Mouse (Mus musculus) neural tube, embryonic 14.5 days (tissue): ENCODE results near the gene Gm20481. TPM values are rescaled to one million over a fixed set of nuclear protein-coding genes. Genes with fewer than 3 reads are reported as not detected.
"Not testable (repeated sequence)": the region's sequence is repeated elsewhere in the genome, so short reads cannot be mapped to it uniquely, and the experiment has no call there.

Source experiments
- ATAC-seq: fragments of 200-750 bp; cut with Nextera tagmentation; 2 replicates; pipeline ENCODE4 v1.8.0; 2017; ENCODE audit warnings: low read depth, mild to moderate bottlenecking, moderate TSS enrichment, moderate library complexity
- H3K27ac ChIP-seq: fragments of 300-500 bp; sonication (generic); 2 replicates; pipeline ENCODE4 v1.5.1; 2014; ENCODE audit warnings: low read depth, mild to moderate bottlenecking, control low read depth, low read length, moderate library complexity, mixed read lengths
- H3K27me3 ChIP-seq: fragments of 300-500 bp; sonication (generic); 2 replicates; pipeline ENCODE4 v1.6.1; 2014; ENCODE audit warnings: low read length; ENCODE audit not compliant: control insufficient read depth, insufficient read depth
- H3K36me3 ChIP-seq: fragments of 300-500 bp; sonication (generic); 2 replicates; pipeline ENCODE4 v1.6.1; 2014; ENCODE audit warnings: low read length, mixed read lengths; ENCODE audit not compliant: control insufficient read depth, insufficient read depth
- H3K4me1 ChIP-seq: fragments of 300-500 bp; sonication (generic); 2 replicates; pipeline ENCODE4 v1.6.1; 2014; ENCODE audit warnings: low read length; ENCODE audit not compliant: control insufficient read depth, insufficient read depth
- H3K4me2 ChIP-seq: fragments of 300-500 bp; sonication (generic); 2 replicates; pipeline ENCODE4 v1.6.1; 2014; ENCODE audit warnings: mild to moderate bottlenecking, low read depth, low read length, control low read depth
- H3K4me3 ChIP-seq: fragments of 300-500 bp; sonication (generic); 2 replicates; pipeline ENCODE4 v1.5.1; 2014; ENCODE audit warnings: low read depth, low read length, control low read depth, mixed read lengths
- H3K9ac ChIP-seq: fragments of 300-500 bp; sonication (generic); replicated peaks from 2 replicates; pipeline ENCODE4 v1.6.1; 2014; ENCODE audit warnings: low read depth, mild to moderate bottlenecking, control low read depth, low read length, mixed read lengths
- H3K9me3 ChIP-seq: fragments of 300-500 bp; sonication (generic); 2 replicates; pipeline ENCODE4 v1.6.1; 2016; ENCODE audit warnings: low read length; ENCODE audit not compliant: control insufficient read depth
- WGBS: fragments of 180-500 bp; shearing (Covaris S2); extraction: QIAGEN DNeasy Blood & Tissue Kit; methylation state at CpG from one replicate; pipeline ENCODE4 v1.1.7; 2014; 5-methylcytosine and 5-hydroxymethylcytosine counted together
- polyA plus RNA-seq: library from polyadenylated mRNA; unstranded; fragments of >200 nt; fragmentation: Nextera tagmentation; extraction: Ambion mirVana; gene quantifications from 2 replicates; pipeline ENCODE4 v1.2.1, GENCODE M21; 2014

Gm20481 gene
- polyA plus RNA-seq: not detected in 2 replicates

GRCm38 (mm10) chr17:34969822-34970221 lies at the start of gene Gm20481:
Gene Gm20481, plus strand, starts transcription at chr17:34969912.
- H3K4me2 ChIP-seq, H3K36me3 ChIP-seq, H3K9me3 ChIP-seq, ATAC-seq, H3K4me3 ChIP-seq, H3K4me1 ChIP-seq, H3K9ac ChIP-seq, H3K27ac ChIP-seq: not testable (repeated sequence)
- H3K27me3 ChIP-seq: peaks cover 12% of the 10 kb centered on the region
- WGBS: 72% methylated on average over 6 of the region's 11 CpGs

- no peaks in the 10 kb centered on the region for H3K36me3 ChIP-seq
- 46% methylated on average over 6 of the region's 6 CpGs for WGBS
- no peak overlapping the region for H3K27ac ChIP-seq
- H3K27me3 ChIP-seq: no peaks in the 10 kb centered on the region
- H3K9me3 ChIP-seq: no peaks in the 10 kb centered on the region
- H3K4me3 ChIP-seq: no peak overlapping the region
- no peak for ATAC-seq
- no peak overlapping the region for H3K4me2 ChIP-seq
- no peaks in the 10 kb centered on the region for H3K4me1 ChIP-seq
- H3K9ac ChIP-seq: no peak overlapping the region
Measured at GRCm38 (mm10) chr17:34922939-34923338, 46.8 kb upstream of the Gm20481 start.

GRCm38 (mm10) chr17:34924258-34924657 lies 45.5 kb upstream of the Gm20481 start:
- Histone ChIP-seq H3K4me2 (no peak overlapping the region), H3K4me1 (no peaks in the 10 kb centered on the region), H3K27ac (no peak overlapping the region), H3K9ac (no peak overlapping the region), H3K36me3 (no peaks in the 10 kb centered on the region), H3K4me3 (no peak overlapping the region), H3K9me3 (no peaks in the 10 kb centered on the region), H3K27me3 (no peaks in the 10 kb centered on the region)
- 69% methylated on average over 5 of the region's 5 CpGs for WGBS
- ATAC-seq: no peak

- no peak for ATAC-seq
- H3K27ac ChIP-seq: no peak overlapping the region
- no peaks in the 10 kb centered on the region for H3K9me3 ChIP-seq
- no peak overlapping the region for H3K4me2 ChIP-seq
- no peak overlapping the region for H3K9ac ChIP-seq
- H3K27me3 ChIP-seq: no peaks in the 10 kb centered on the region
- H3K36me3 ChIP-seq: no peaks in the 10 kb centered on the region
- 89% methylated on average over 18 of the region's 18 CpGs for WGBS
- 0 out of 2 replicates have a peak, but pooled peaks cover 5% of the 10 kb centered on the region for H3K4me1 ChIP-seq
- H3K4me3 ChIP-seq: no peak overlapping the region
Measured at GRCm38 (mm10) chr17:34927306-34928019, 42.2 kb upstream of the Gm20481 start.

GRCm38 (mm10) chr17:34928841-34929240 lies 40.9 kb upstream of the Gm20481 start:
- 81% methylated on average over 4 of the region's 4 CpGs for WGBS
- H3K27me3 ChIP-seq: no peaks in the 10 kb centered on the region
- H3K9ac ChIP-seq: no peak overlapping the region
- H3K4me3 ChIP-seq: no peak overlapping the region
- 0 out of 2 replicates have a peak, but pooled peaks cover 5% of the 10 kb centered on the region for H3K4me1 ChIP-seq
- no peak overlapping the region for H3K27ac ChIP-seq
- ATAC-seq: no peak
- H3K9me3 ChIP-seq: no peaks in the 10 kb centered on the region
- no peak overlapping the region for H3K4me2 ChIP-seq
- no peaks in the 10 kb centered on the region for H3K36me3 ChIP-seq

- H3K4me3 ChIP-seq: peak within 1 kb of the TSS; percentile 75
- peak within 1 kb of the TSS; percentile 73; the same call in 1 of the 2 replicates for H3K27ac ChIP-seq
- H3K36me3 ChIP-seq: peaks cover 8% of the 10 kb centered on the region; the same call in 1 of the 2 replicates
- H3K27me3 ChIP-seq: no peaks in the 10 kb centered on the region
- under 1% methylated on average over 37 of the region's 38 CpGs for WGBS
- H3K9me3 ChIP-seq: no peaks in the 10 kb centered on the region
- H3K9ac ChIP-seq: peak within 1 kb of the TSS; percentile 89
- H3K4me2 ChIP-seq: peak within 1 kb of the TSS; percentile 98
- H3K4me1 ChIP-seq: 0 out of 2 replicates have a peak, but pooled peaks cover 5% of the 10 kb centered on the region
- peak; percentile 97 for ATAC-seq
Measured at GRCm38 (mm10) chr17:34931061-34931734, 38.5 kb upstream of the Gm20481 start, which contains the start of gene Neu1. Gene Neu1, plus strand, starts transcription at chr17:34931253.

GRCm38 (mm10) chr17:34931735-34932098 lies 38.0 kb upstream of the Gm20481 start:
- H3K27ac ChIP-seq: peak overlapping the region; percentile 73; the same call in 1 of the 2 replicates
- H3K4me2 ChIP-seq: peak overlapping the region; percentile 98
- ATAC-seq: peak; percentile 40; the same call in 1 of the 2 replicates

GRCm38 (mm10) chr17:34932287-34932686 lies 37.4 kb upstream of the Gm20481 start:
- WGBS: 89% methylated on average over 8 of the region's 8 CpGs
- Histone ChIP-seq H3K4me2 (peak overlapping the region; percentile 98), H3K4me3 (peak overlapping the region; percentile 75), H3K36me3 (peaks cover 8% of the 10 kb centered on the region; the same call in 1 of the 2 replicates), H3K9me3 (no peaks in the 10 kb centered on the region), H3K9ac (peak overlapping the region; percentile 89), H3K27me3 (no peaks in the 10 kb centered on the region), H3K27ac (no peak overlapping the region), H3K4me1 (0 out of 2 replicates have a peak, but pooled peaks cover 5% of the 10 kb centered on the region)
- ATAC-seq: no peak

More at GRCm38 (mm10) chr17:34931735-34932098, 38.0 kb upstream of the Gm20481 start:
- 0 out of 2 replicates have a peak, but pooled peaks cover 5% of the 10 kb centered on the region for H3K4me1 ChIP-seq
- no peaks in the 10 kb centered on the region for H3K27me3 ChIP-seq
- peak overlapping the region; percentile 89 for H3K9ac ChIP-seq
- 7% methylated on average over 14 of the region's 14 CpGs for WGBS
- no peaks in the 10 kb centered on the region for H3K9me3 ChIP-seq
- peaks cover 8% of the 10 kb centered on the region; the same call in 1 of the 2 replicates for H3K36me3 ChIP-seq
- H3K4me3 ChIP-seq: peak overlapping the region; percentile 75

- Histone ChIP-seq H3K4me2 (no peak overlapping the region), H3K27me3 (no peaks in the 10 kb centered on the region), H3K4me1 (0 out of 2 replicates have a peak, but pooled peaks cover 5% of the 10 kb centered on the region), H3K36me3 (peaks cover 8% of the 10 kb centered on the region; the same call in 1 of the 2 replicates), H3K4me3 (no peak overlapping the region), H3K9me3 (no peaks in the 10 kb centered on the region), H3K9ac (no peak overlapping the region), H3K27ac (no peak overlapping the region)
- no peak for ATAC-seq
- 73% methylated on average over 23 of the region's 24 CpGs for WGBS
Measured at GRCm38 (mm10) chr17:34934031-34934430, 35.7 kb upstream of the Gm20481 start.
